Mouse (Mus musculus): ENCODE measurements at regions not wholly inside any gene's neighbourhood (a gene's known extent, or its start where the extent isn't known, plus 50 kb on each side); places are given as distances from the start of the nearest gene placed in this dataset.

- H3K4me3 ChIP-seq (ENCODE audit: low read depth, low read length) = peak overlapping the region; percentile 31
- no peaks in the 10 kb centered on the region for H3K9me3 ChIP-seq (replicated peaks; ENCODE audit: control insufficient read depth, low read length)
- no peaks in the 10 kb centered on the region for H3K36me3 ChIP-seq (replicated peaks; ENCODE audit: control insufficient read depth, insufficient read depth, low read depth, low read length)
- DNase-seq (ENCODE audit: low spot score) = peak; percentile 35
- H3K9ac ChIP-seq (replicated peaks; ENCODE audit: low read length) = peak overlapping the region; percentile 60
- H3K27ac ChIP-seq (replicated peaks; ENCODE audit: low read depth, low read length) = no peak overlapping the region
- 0 out of 2 replicates have a peak, but pooled peaks have one; percentile 59 for ATAC-seq (replicated peaks; ENCODE audit: insufficient number of reproducible peaks, low FRiP score, low TSS enrichment, low read depth)
- peak overlapping the region; percentile 69 for H3K4me2 ChIP-seq (ENCODE audit: low read depth, low read length)
- WGBS = under 1% methylated on average over 35 of the region's 35 CpGs
- peaks cover 8% of the 10 kb centered on the region; the same call in 1 of the 2 replicates for H3K27me3 ChIP-seq (ENCODE audit: control insufficient read depth, insufficient read depth, low read length)
- H3K4me1 ChIP-seq (ENCODE audit: control insufficient read depth, insufficient read depth, low read length) = peaks cover 2% of the 10 kb centered on the region; the same call in 1 of the 2 replicates
These were observed 203.8 kb upstream of the Pou3f3 start for GRCm38 (mm10) chr1:42491644-42492277.

- no peak overlapping the region for H3K9ac ChIP-seq (replicated peaks; ENCODE audit: low read length)
- 92% methylated on average over 3 of the region's 3 CpGs for WGBS
- ATAC-seq (replicated peaks; ENCODE audit: insufficient number of reproducible peaks, low FRiP score, low TSS enrichment, low read depth) = no peak
These were observed 199.5 kb upstream of the Pou3f3 start for GRCm38 (mm10) chr1:42496022-42496421.

GRCm38 (mm10) chr1:42496433-42496832, 199.1 kb upstream of the Pou3f3 start:
- H3K9me3 ChIP-seq (replicated peaks; ENCODE audit: control insufficient read depth, low read length) = no peaks in the 10 kb centered on the region
- no peak overlapping the region for H3K4me3 ChIP-seq (ENCODE audit: low read depth, low read length)
- no peak overlapping the region for H3K4me2 ChIP-seq (ENCODE audit: low read depth, low read length)
- H3K27me3 ChIP-seq (ENCODE audit: control insufficient read depth, insufficient read depth, low read length) = 0 out of 2 replicates have a peak, but pooled peaks cover 2% of the 10 kb centered on the region
- no peaks in the 10 kb centered on the region for H3K36me3 ChIP-seq (replicated peaks; ENCODE audit: control insufficient read depth, insufficient read depth, low read depth, low read length)
- H3K27ac ChIP-seq (replicated peaks; ENCODE audit: low read depth, low read length) = no peak overlapping the region
- DNase-seq (ENCODE audit: low spot score) = no peak
- no peaks in the 10 kb centered on the region for H3K4me1 ChIP-seq (ENCODE audit: control insufficient read depth, insufficient read depth, low read length)
- no peak overlapping the region for H3K9ac ChIP-seq (replicated peaks; ENCODE audit: low read length)
- ATAC-seq (replicated peaks; ENCODE audit: insufficient number of reproducible peaks, low FRiP score, low TSS enrichment, low read depth) = no peak
- 69% methylated on average over 6 of the region's 6 CpGs for WGBS

More at GRCm38 (mm10) chr1:42496022-42496421, 199.5 kb upstream of the Pou3f3 start:
- Histone ChIP-seq H3K27me3 (ENCODE audit: control insufficient read depth, insufficient read depth, low read length) (peaks cover 6% of the 10 kb centered on the region; the same call in 1 of the 2 replicates), H3K4me2 (ENCODE audit: low read depth, low read length) (no peak overlapping the region), H3K4me1 (ENCODE audit: control insufficient read depth, insufficient read depth, low read length) (peaks cover 2% of the 10 kb centered on the region; the same call in 1 of the 2 replicates), H3K4me3 (ENCODE audit: low read depth, low read length) (no peak overlapping the region), H3K9me3 (replicated peaks; ENCODE audit: control insufficient read depth, low read length) (no peaks in the 10 kb centered on the region), H3K27ac (replicated peaks; ENCODE audit: low read depth, low read length) (no peak overlapping the region), H3K36me3 (replicated peaks; ENCODE audit: control insufficient read depth, insufficient read depth, low read depth, low read length) (no peaks in the 10 kb centered on the region)
- no peak for DNase-seq (ENCODE audit: low spot score)

GRCm38 (mm10) chr1:42498901-42499300, 196.7 kb upstream of the Pou3f3 start:
- no peaks in the 10 kb centered on the region for H3K27me3 ChIP-seq (ENCODE audit: control insufficient read depth, insufficient read depth, low read length)
- H3K9ac ChIP-seq (replicated peaks; ENCODE audit: low read length) = no peak overlapping the region
- H3K9me3 ChIP-seq (replicated peaks; ENCODE audit: control insufficient read depth, low read length) = no peaks in the 10 kb centered on the region
- no peak for DNase-seq (ENCODE audit: low spot score)
- no peak for ATAC-seq (replicated peaks; ENCODE audit: insufficient number of reproducible peaks, low FRiP score, low TSS enrichment, low read depth)
- H3K27ac ChIP-seq (replicated peaks; ENCODE audit: low read depth, low read length) = no peak overlapping the region
- WGBS = 91% methylated on average over 7 of the region's 7 CpGs
- no peak overlapping the region for H3K4me3 ChIP-seq (ENCODE audit: low read depth, low read length)
- no peak overlapping the region for H3K4me2 ChIP-seq (ENCODE audit: low read depth, low read length)
- H3K36me3 ChIP-seq (replicated peaks; ENCODE audit: control insufficient read depth, insufficient read depth, low read depth, low read length) = no peaks in the 10 kb centered on the region
- no peaks in the 10 kb centered on the region for H3K4me1 ChIP-seq (ENCODE audit: control insufficient read depth, insufficient read depth, low read length)

- H3K9me3 ChIP-seq (replicated peaks; ENCODE audit: control insufficient read depth, low read length) = no peaks in the 10 kb centered on the region
- WGBS = 77% methylated on average over 9 of the region's 9 CpGs
- H3K27me3 ChIP-seq (ENCODE audit: control insufficient read depth, insufficient read depth, low read length) = no peaks in the 10 kb centered on the region
- H3K4me1 ChIP-seq (ENCODE audit: control insufficient read depth, insufficient read depth, low read length) = no peaks in the 10 kb centered on the region
- no peaks in the 10 kb centered on the region for H3K36me3 ChIP-seq (replicated peaks; ENCODE audit: control insufficient read depth, insufficient read depth, low read depth, low read length)
- H3K4me2 ChIP-seq (ENCODE audit: low read depth, low read length) = no peak overlapping the region
- no peak overlapping the region for H3K27ac ChIP-seq (replicated peaks; ENCODE audit: low read depth, low read length)
- no peak overlapping the region for H3K9ac ChIP-seq (replicated peaks; ENCODE audit: low read length)
- ATAC-seq (replicated peaks; ENCODE audit: insufficient number of reproducible peaks, low FRiP score, low TSS enrichment, low read depth) = no peak
- no peak for DNase-seq (ENCODE audit: low spot score)
- no peak overlapping the region for H3K4me3 ChIP-seq (ENCODE audit: low read depth, low read length)
These were observed 191.1 kb upstream of the Pou3f3 start for GRCm38 (mm10) chr1:42504491-42504890.

- H3K4me2 ChIP-seq (ENCODE audit: low read depth, low read length) = no peak overlapping the region
- H3K9me3 ChIP-seq (replicated peaks; ENCODE audit: control insufficient read depth, low read length) = no peaks in the 10 kb centered on the region
- H3K27ac ChIP-seq (replicated peaks; ENCODE audit: low read depth, low read length) = no peak overlapping the region
- H3K9ac ChIP-seq (replicated peaks; ENCODE audit: low read length) = no peak overlapping the region
- ATAC-seq (replicated peaks; ENCODE audit: insufficient number of reproducible peaks, low FRiP score, low TSS enrichment, low read depth) (no peak), DNase-seq (ENCODE audit: low spot score) (no peak)
- H3K36me3 ChIP-seq (replicated peaks; ENCODE audit: control insufficient read depth, insufficient read depth, low read depth, low read length) = no peaks in the 10 kb centered on the region
- H3K27me3 ChIP-seq (ENCODE audit: control insufficient read depth, insufficient read depth, low read length) = no peaks in the 10 kb centered on the region
- no peak overlapping the region for H3K4me3 ChIP-seq (ENCODE audit: low read depth, low read length)
- 80% methylated on average over 10 of the region's 10 CpGs for WGBS
- H3K4me1 ChIP-seq (ENCODE audit: control insufficient read depth, insufficient read depth, low read length) = no peaks in the 10 kb centered on the region
These were observed 190.4 kb upstream of the Pou3f3 start for GRCm38 (mm10) chr1:42505048-42505729.

GRCm38 (mm10) chr1:42514417-42514816, 181.2 kb upstream of the Pou3f3 start:
- DNase-seq (ENCODE audit: low spot score) = no peak
- H3K36me3 ChIP-seq (replicated peaks; ENCODE audit: control insufficient read depth, insufficient read depth, low read depth, low read length) = no peaks in the 10 kb centered on the region
- no peak for ATAC-seq (replicated peaks; ENCODE audit: insufficient number of reproducible peaks, low FRiP score, low TSS enrichment, low read depth)
- no peak overlapping the region for H3K9ac ChIP-seq (replicated peaks; ENCODE audit: low read length)
- WGBS = 93% methylated on average over 3 of the region's 3 CpGs
- no peak overlapping the region for H3K4me2 ChIP-seq (ENCODE audit: low read depth, low read length)
- no peak overlapping the region for H3K27ac ChIP-seq (replicated peaks; ENCODE audit: low read depth, low read length)
- H3K9me3 ChIP-seq (replicated peaks; ENCODE audit: control insufficient read depth, low read length) = no peaks in the 10 kb centered on the region
- H3K4me3 ChIP-seq (ENCODE audit: low read depth, low read length) = no peak overlapping the region
- H3K4me1 ChIP-seq (ENCODE audit: control insufficient read depth, insufficient read depth, low read length) = no peaks in the 10 kb centered on the region
- H3K27me3 ChIP-seq (ENCODE audit: control insufficient read depth, insufficient read depth, low read length) = no peaks in the 10 kb centered on the region

- DNase-seq (ENCODE audit: low spot score) = no peak
- Histone ChIP-seq H3K4me1 (ENCODE audit: control insufficient read depth, insufficient read depth, low read length) (no peaks in the 10 kb centered on the region), H3K4me3 (ENCODE audit: low read depth, low read length) (no peak overlapping the region), H3K9ac (replicated peaks; ENCODE audit: low read length) (no peak overlapping the region), H3K36me3 (replicated peaks; ENCODE audit: control insufficient read depth, insufficient read depth, low read depth, low read length) (no peaks in the 10 kb centered on the region), H3K4me2 (ENCODE audit: low read depth, low read length) (no peak overlapping the region), H3K27ac (replicated peaks; ENCODE audit: low read depth, low read length) (no peak overlapping the region), H3K27me3 (ENCODE audit: control insufficient read depth, insufficient read depth, low read length) (no peaks in the 10 kb centered on the region), H3K9me3 (replicated peaks; ENCODE audit: control insufficient read depth, low read length) (no peaks in the 10 kb centered on the region)
- no peak for ATAC-seq (replicated peaks; ENCODE audit: insufficient number of reproducible peaks, low FRiP score, low TSS enrichment, low read depth)
- 71% methylated on average over 4 of the region's 4 CpGs for WGBS
These were observed 171.2 kb upstream of the Pou3f3 start for GRCm38 (mm10) chr1:42524401-42524800.
